Mouse (Mus musculus): Measurements from ENCODE around the gene Dcaf8. TPM values are rescaled to one million over a fixed set of nuclear protein-coding genes. Genes with fewer than 3 reads are reported as not detected.

The Dcaf8 gene
- polyA plus RNA-seq, 1 experiment: 53.2 TPM

- TF ChIP-seq CTCF (IDR thresholded peaks at IDR 0.05; ENCODE audit: control insufficient read depth, insufficient read depth, insufficient replicate concordance, low read depth, low read length): no peak
- TF ChIP-seq POLR2A (IDR thresholded peaks at IDR 0.05; ENCODE audit: control insufficient read depth, low read depth, low read length): no peak
- Histone ChIP-seq H3K27me3 (ENCODE audit: control insufficient read depth, insufficient read depth, low read length) (no peaks in the 10 kb centered on the region), H3K4me1 (ENCODE audit: control insufficient read depth, insufficient read depth, low read length) (peaks cover 31% of the 10 kb centered on the region), H3K4me3 (ENCODE audit: control insufficient read depth, low read depth, low read length) (peak within 1 kb of the TSS; percentile 87), H3K27ac (ENCODE audit: control insufficient read depth, insufficient read depth, low read depth, low read length) (peak within 1 kb of the TSS; percentile 81), H3K36me3 (ENCODE audit: control insufficient read depth, insufficient read depth, low read length) (no peaks in the 10 kb centered on the region)
Measured at GRCm38 (mm10) chr1:172206141-172206917, 58.4 kb downstream of the Dcaf8 start, which contains the start of gene Pea15a. TSS of gene Pea15a (minus strand) at chr1:172206804.

- H3K4me1 ChIP-seq (ENCODE audit: control insufficient read depth, insufficient read depth, low read length): peaks cover 29% of the 10 kb centered on the region
Measured at GRCm38 (mm10) chr1:172207111-172207584, 59.3 kb downstream of the Dcaf8 start.

GRCm38 (mm10) chr1:172212776-172213175 lies 64.9 kb downstream of the Dcaf8 start:
- no peak overlapping the region for H3K27ac ChIP-seq (ENCODE audit: control insufficient read depth, insufficient read depth, low read depth, low read length)
- no peaks in the 10 kb centered on the region for H3K36me3 ChIP-seq (ENCODE audit: control insufficient read depth, insufficient read depth, low read length)
- H3K4me1 ChIP-seq (ENCODE audit: control insufficient read depth, insufficient read depth, low read length): peaks cover 4% of the 10 kb centered on the region
- H3K27me3 ChIP-seq (ENCODE audit: control insufficient read depth, insufficient read depth, low read length): no peaks in the 10 kb centered on the region
- H3K4me3 ChIP-seq (ENCODE audit: control insufficient read depth, low read depth, low read length): no peak overlapping the region
- TF ChIP-seq CTCF (IDR thresholded peaks at IDR 0.05; ENCODE audit: control insufficient read depth, insufficient read depth, insufficient replicate concordance, low read depth, low read length) (no peak), POLR2A (IDR thresholded peaks at IDR 0.05; ENCODE audit: control insufficient read depth, low read depth, low read length) (no peak)

More at GRCm38 (mm10) chr1:172207111-172207584, 59.3 kb downstream of the Dcaf8 start:
- Histone ChIP-seq H3K36me3 (ENCODE audit: control insufficient read depth, insufficient read depth, low read length) (no peaks in the 10 kb centered on the region), H3K27ac (ENCODE audit: control insufficient read depth, insufficient read depth, low read depth, low read length) (no peak overlapping the region), H3K4me3 (ENCODE audit: control insufficient read depth, low read depth, low read length) (no peak overlapping the region), H3K27me3 (ENCODE audit: control insufficient read depth, insufficient read depth, low read length) (no peaks in the 10 kb centered on the region)
- no peak for TF ChIP-seq CTCF (IDR thresholded peaks at IDR 0.05; ENCODE audit: control insufficient read depth, insufficient read depth, insufficient replicate concordance, low read depth, low read length)
- TF ChIP-seq POLR2A (IDR thresholded peaks at IDR 0.05; ENCODE audit: control insufficient read depth, low read depth, low read length): no peak

GRCm38 (mm10) chr1:172213771-172214170 lies 65.9 kb downstream of the Dcaf8 start:
- no peaks in the 10 kb centered on the region for H3K36me3 ChIP-seq (ENCODE audit: control insufficient read depth, insufficient read depth, low read length)
- H3K27me3 ChIP-seq (ENCODE audit: control insufficient read depth, insufficient read depth, low read length): no peaks in the 10 kb centered on the region
- peaks cover 4% of the 10 kb centered on the region for H3K4me1 ChIP-seq (ENCODE audit: control insufficient read depth, insufficient read depth, low read length)
- no peak overlapping the region for H3K4me3 ChIP-seq (ENCODE audit: control insufficient read depth, low read depth, low read length)
- H3K27ac ChIP-seq (ENCODE audit: control insufficient read depth, insufficient read depth, low read depth, low read length): no peak overlapping the region
- no peak for TF ChIP-seq POLR2A (IDR thresholded peaks at IDR 0.05; ENCODE audit: control insufficient read depth, low read depth, low read length)

- Histone ChIP-seq H3K4me3 (ENCODE audit: control insufficient read depth, low read depth, low read length) (no peak overlapping the region), H3K27me3 (ENCODE audit: control insufficient read depth, insufficient read depth, low read length) (no peaks in the 10 kb centered on the region), H3K4me1 (ENCODE audit: control insufficient read depth, insufficient read depth, low read length) (peaks cover 6% of the 10 kb centered on the region), H3K27ac (ENCODE audit: control insufficient read depth, insufficient read depth, low read depth, low read length) (no peak overlapping the region), H3K36me3 (ENCODE audit: control insufficient read depth, insufficient read depth, low read length) (no peaks in the 10 kb centered on the region)
- no peak for TF ChIP-seq CTCF (IDR thresholded peaks at IDR 0.05; ENCODE audit: control insufficient read depth, insufficient read depth, insufficient replicate concordance, low read depth, low read length)
Measured at GRCm38 (mm10) chr1:172214748-172215147, 66.9 kb downstream of the Dcaf8 start.

GRCm38 (mm10) chr1:172217148-172217547 lies 69.3 kb downstream of the Dcaf8 start:
- peaks cover 6% of the 10 kb centered on the region for H3K4me1 ChIP-seq (ENCODE audit: control insufficient read depth, insufficient read depth, low read length)
- no peaks in the 10 kb centered on the region for H3K36me3 ChIP-seq (ENCODE audit: control insufficient read depth, insufficient read depth, low read length)
- peak overlapping the region; percentile 25; the same call in 1 of the 2 replicates for H3K4me3 ChIP-seq (ENCODE audit: control insufficient read depth, low read depth, low read length)
- no peak for TF ChIP-seq POLR2A (IDR thresholded peaks at IDR 0.05; ENCODE audit: control insufficient read depth, low read depth, low read length)
- peak; percentile 87 for TF ChIP-seq CTCF (IDR thresholded peaks at IDR 0.05; ENCODE audit: control insufficient read depth, insufficient read depth, insufficient replicate concordance, low read depth, low read length)
- H3K27me3 ChIP-seq (ENCODE audit: control insufficient read depth, insufficient read depth, low read length): no peaks in the 10 kb centered on the region
- H3K27ac ChIP-seq (ENCODE audit: control insufficient read depth, insufficient read depth, low read depth, low read length): no peak overlapping the region

- no peaks in the 10 kb centered on the region for H3K27me3 ChIP-seq (ENCODE audit: control insufficient read depth, insufficient read depth, low read length)
- peaks cover 6% of the 10 kb centered on the region for H3K4me1 ChIP-seq (ENCODE audit: control insufficient read depth, insufficient read depth, low read length)
- TF ChIP-seq POLR2A (IDR thresholded peaks at IDR 0.05; ENCODE audit: control insufficient read depth, low read depth, low read length): no peak
- no peak for TF ChIP-seq CTCF (IDR thresholded peaks at IDR 0.05; ENCODE audit: control insufficient read depth, insufficient read depth, insufficient replicate concordance, low read depth, low read length)
- no peaks in the 10 kb centered on the region for H3K36me3 ChIP-seq (ENCODE audit: control insufficient read depth, insufficient read depth, low read length)
- no peak overlapping the region for H3K4me3 ChIP-seq (ENCODE audit: control insufficient read depth, low read depth, low read length)
- no peak overlapping the region for H3K27ac ChIP-seq (ENCODE audit: control insufficient read depth, insufficient read depth, low read depth, low read length)
Measured at GRCm38 (mm10) chr1:172218164-172218910, 70.5 kb downstream of the Dcaf8 start.
